Mouse (Mus musculus) heart, adult 2 months (tissue): ENCODE measurements around the gene Rassf5.

Experiments
- CTCF ChIP-seq: fragments of 200-600 bp; IDR thresholded peaks from 2 replicates; pipeline ENCODE4 v1.8.1; 2022; ENCODE audit warnings: antibody characterized with exemption, mild to moderate bottlenecking, moderate library complexity
- EP300 ChIP-seq: fragments of 200-500 bp; IDR thresholded peaks from 2 replicates; pipeline ENCODE4 v1.6.1; 2011; ENCODE audit warnings: low read depth, low read length, control low read depth; ENCODE audit not compliant: insufficient read depth

GRCm38 (mm10) chr1:131135960-131136629, 109.0 kb downstream of the Rassf5 start:
- TF ChIP-seq CTCF, result no peak
- TF ChIP-seq EP300, result no peak
